Mouse (Mus musculus) cerebellum, postnatal 10 days (tissue): Measurements from ENCODE around the gene Zfp273.
"Not testable (repeated sequence)": the region's sequence is repeated elsewhere in the genome, so short reads cannot be mapped to it uniquely, and the experiment has no call there.

Experiments used
- DNase-seq, 2 experiments: peaks; one replicate each; pipeline ENCODE4 v3.0.0; 2021; ENCODE audit warnings: mixed read lengths in 2 of 2

Gene Zfp273

GRCm38 (mm10) chr13:67813710-67814660 lies at the start of gene Zfp273:
TSS of gene Zfp273 (plus strand) at chr13:67813740.
- peak; percentile 83 for DNase-seq

GRCm38 (mm10) chr13:67779265-67780221 lies 34.0 kb upstream of the Zfp273 start, which contains the start of gene Zfp493:
TSS of gene Zfp493 (plus strand) at chr13:67779693.
- peak; percentile 77 to 84 for DNase-seq

GRCm38 (mm10) chr13:67791921-67792455 lies 21.6 kb upstream of the Zfp273 start:
- no peak for DNase-seq

GRCm38 (mm10) chr13:67798618-67799017 lies 14.9 kb upstream of the Zfp273 start:
- DNase-seq: no peak

- DNase-seq: not testable (repeated sequence)
Observed at GRCm38 (mm10) chr13:67799151-67799550, 14.4 kb upstream of the Zfp273 start.

GRCm38 (mm10) chr13:67811651-67812210 lies 1.8 kb upstream of the Zfp273 start:
- DNase-seq: no peak

GRCm38 (mm10) chr13:67812961-67813709 lies 405 bp upstream of the Zfp273 start:
- DNase-seq: peak in 1 of 2 experiments; percentile 4

- DNase-seq: no peak
Observed at GRCm38 (mm10) chr13:67818636-67819035, 5.1 kb downstream of the Zfp273 start.

GRCm38 (mm10) chr13:67830911-67831336 lies 17.4 kb downstream of the Zfp273 start, which contains the start of gene Gm10037:
TSS of gene Gm10037 (plus strand) at chr13:67831106.
- peak; percentile 76 to 81 for DNase-seq

- DNase-seq: not testable (repeated sequence)
Observed at GRCm38 (mm10) chr13:67833137-67833536, 19.6 kb downstream of the Zfp273 start.

GRCm38 (mm10) chr13:67843775-67844118 lies 30.2 kb downstream of the Zfp273 start:
- no peak for DNase-seq

- DNase-seq: peak; percentile 75 to 85
Observed at GRCm38 (mm10) chr13:67844119-67844852, 30.7 kb downstream of the Zfp273 start.

- peak in 1 of 2 experiments; percentile 19 for DNase-seq
Observed at GRCm38 (mm10) chr13:67844853-67845194, 31.3 kb downstream of the Zfp273 start.

GRCm38 (mm10) chr13:67850361-67850760 lies 36.8 kb downstream of the Zfp273 start:
- DNase-seq: no peak

GRCm38 (mm10) chr13:67853130-67853529 lies 39.6 kb downstream of the Zfp273 start:
- DNase-seq: no peak

GRCm38 (mm10) chr13:67853983-67854382 lies 40.4 kb downstream of the Zfp273 start:
- DNase-seq: no peak

- DNase-seq: no peak
Observed at GRCm38 (mm10) chr13:67857317-67857716, 43.8 kb downstream of the Zfp273 start.

- no peak for DNase-seq
Observed at GRCm38 (mm10) chr13:67862508-67862907, 49.0 kb downstream of the Zfp273 start.

- DNase-seq: no peak
Observed at GRCm38 (mm10) chr13:67863026-67863425, 49.5 kb downstream of the Zfp273 start, which contains the start of gene BC048507. TSS of gene BC048507 (plus strand) at chr13:67863326.

GRCm38 (mm10) chr13:67864764-67865350 lies 51.3 kb downstream of the Zfp273 start:
- no peak for DNase-seq
